Mouse (Mus musculus) bone marrow, adult 2 months (tissue): ENCODE measurements around the gene Dpysl5. TPM values are rescaled to one million over a fixed set of nuclear protein-coding genes. Genes with fewer than 3 reads are reported as not detected.

Experiments
- H3K27ac ChIP-seq: fragments of 200-500 bp; 2 replicates; pipeline ENCODE4 v1.5.1; 2012; ENCODE audit warnings: low read depth, mild to moderate bottlenecking, control low read depth, inconsistent platforms, low read length; ENCODE audit not compliant: control insufficient read depth, poor library complexity, insufficient read depth
- H3K4me1 ChIP-seq: fragments of 200-500 bp; 2 replicates; pipeline ENCODE4 v1.6.1; 2011; ENCODE audit warnings: low read length; ENCODE audit not compliant: control insufficient read depth, insufficient read depth
- H3K4me3 ChIP-seq: fragments of 200-500 bp; replicated peaks from 2 replicates; pipeline ENCODE3; 2011; ENCODE audit warnings: mild to moderate bottlenecking, low read depth, low read length, control low read depth; ENCODE audit not compliant: control insufficient read depth
- CTCF ChIP-seq: fragments of 200-500 bp; IDR thresholded peaks from 2 replicates; pipeline ENCODE4 v1.5.1; 2011; ENCODE audit warnings: low read length, control low read depth; ENCODE audit not compliant: control insufficient read depth, insufficient read depth
- POLR2A ChIP-seq: fragments of 200-500 bp; IDR thresholded peaks from 2 replicates; pipeline ENCODE4 v1.6.1; 2011; ENCODE audit warnings: low read depth, mild to moderate bottlenecking, control low read depth, low read length, borderline replicate concordance; ENCODE audit not compliant: control insufficient read depth
- WGBS: fragments of 180-500 bp; shearing (Covaris S2); methylation state at CpG from one replicate; pipeline ENCODE4 v1.1.7; 2018; 5-methylcytosine and 5-hydroxymethylcytosine counted together
- polyA plus RNA-seq: library from polyadenylated mRNA; stranded (reverse); fragments of >200 nt; gene quantifications from 2 replicates; pipeline ENCODE4 v1.2.4, GENCODE M21; 2011; ENCODE audit warnings: low replicate concordance; ENCODE audit not compliant: missing spikeins, insufficient read depth, insufficient read length

The Dpysl5 gene
- polyA plus RNA-seq, 1 experiment, result 0.40 TPM

- Histone ChIP-seq H3K4me1 (no peaks in the 10 kb centered on the region), H3K27ac (no peak overlapping the region), H3K4me3 (no peak overlapping the region)
- WGBS, result 2% methylated on average over 42 of the region's 43 CpGs
- no peak for TF ChIP-seq CTCF
- TF ChIP-seq POLR2A, result no peak
Observed at GRCm38 (mm10) chr5:30712441-30713298, 1.3 kb downstream of the Dpysl5 start.

- Histone ChIP-seq H3K27ac (no peak overlapping the region), H3K4me3 (no peak overlapping the region), H3K4me1 (no peaks in the 10 kb centered on the region)
- TF ChIP-seq CTCF (no peak), POLR2A (no peak)
- whole genome bisulfite sequencing, result 1% methylated on average over 20 of the region's 20 CpGs
Observed at GRCm38 (mm10) chr5:30713299-30713675, 1.9 kb downstream of the Dpysl5 start.

- Histone ChIP-seq H3K4me3 (no peak overlapping the region), H3K4me1 (no peaks in the 10 kb centered on the region), H3K27ac (no peak overlapping the region)
- WGBS, result 20% methylated on average over 11 of the region's 11 CpGs
- no peak for TF ChIP-seq CTCF
- no peak for TF ChIP-seq POLR2A
Observed at GRCm38 (mm10) chr5:30713691-30714090, 2.3 kb downstream of the Dpysl5 start.

GRCm38 (mm10) chr5:30716311-30716710, 4.9 kb downstream of the Dpysl5 start:
- no peak overlapping the region for H3K4me3 ChIP-seq
- H3K4me1 ChIP-seq, result no peaks in the 10 kb centered on the region
- WGBS, result 67% methylated on average over 2 of the region's 2 CpGs
- TF ChIP-seq POLR2A (no peak), CTCF (no peak)
- H3K27ac ChIP-seq, result no peak overlapping the region

GRCm38 (mm10) chr5:30717506-30717905, 6.1 kb downstream of the Dpysl5 start:
- TF ChIP-seq POLR2A, result no peak
- no peak for TF ChIP-seq CTCF
- H3K27ac ChIP-seq, result no peak overlapping the region
- 72% methylated on average over 4 of the region's 4 CpGs for WGBS
- no peaks in the 10 kb centered on the region for H3K4me1 ChIP-seq
- no peak overlapping the region for H3K4me3 ChIP-seq

GRCm38 (mm10) chr5:30717991-30718703, 6.8 kb downstream of the Dpysl5 start:
- H3K4me3 ChIP-seq, result no peak overlapping the region

GRCm38 (mm10) chr5:30721935-30722334, 10.6 kb downstream of the Dpysl5 start:
- H3K27ac ChIP-seq, result no peak overlapping the region
- WGBS, result 84% methylated on average over 8 of the region's 8 CpGs
- no peak overlapping the region for H3K4me3 ChIP-seq
- no peaks in the 10 kb centered on the region for H3K4me1 ChIP-seq
- TF ChIP-seq POLR2A (no peak), CTCF (no peak)

More at GRCm38 (mm10) chr5:30717991-30718703, 6.8 kb downstream of the Dpysl5 start:
- TF ChIP-seq POLR2A, result no peak
- TF ChIP-seq CTCF, result no peak
- Histone ChIP-seq H3K4me1 (no peaks in the 10 kb centered on the region), H3K27ac (no peak overlapping the region)
- WGBS, result 70% methylated on average over 10 of the region's 10 CpGs

GRCm38 (mm10) chr5:30726151-30726693, 14.9 kb downstream of the Dpysl5 start:
- H3K4me1 ChIP-seq, result no peaks in the 10 kb centered on the region
- no peak overlapping the region for H3K4me3 ChIP-seq
- no peak overlapping the region for H3K27ac ChIP-seq
- no peak for TF ChIP-seq CTCF
- no peak for TF ChIP-seq POLR2A
- WGBS, result 79% methylated on average over 5 of the region's 5 CpGs
